Mouse (Mus musculus) v-Abl transformed pro-B cells (cell line): Measurements from ENCODE around the gene Tpm4.
"Not testable (repeated sequence)": the region's sequence is repeated elsewhere in the genome, so short reads cannot be mapped to it uniquely, and the experiment has no call there.

Experiments used
- in situ Hi-C, 2 experiments: fragments of 400-800 bp; cut with MboI; formaldehyde crosslinking; loops; one replicate each; pipeline ENCODE4 v1.15.1; 2025; ENCODE audit not compliant: unreplicated experiment in 2 of 2

The Tpm4 gene

GRCm38 (mm10) chr8:72134756-72135445 lies at the start of gene Tpm4:
Tpm4 (plus strand) TSS chr8:72134975.
- in situ Hi-C loops = loop anchor here (10.0 kb wide), 1 partner anchor 90 kb away; the partner anchor contains the start of gene Olfr372 (in 2 of the 2)

GRCm38 (mm10) chr8:72087611-72088010 lies 47.2 kb upstream of the Tpm4 start:
- in situ Hi-C loops = loop anchor here in 1 of 2 experiments (25.0 kb wide), 1 partner anchor 950 kb away; no protein-coding TSS in a partner anchor

GRCm38 (mm10) chr8:72096721-72097120 lies 38.1 kb upstream of the Tpm4 start:
- in situ Hi-C loops = loop anchor here in 1 of 2 experiments (25.0 kb wide), 1 partner anchor 959 kb away; no protein-coding TSS in a partner anchor

- in situ Hi-C loops = loop anchor here (10.0 to 25.0 kb wide), 3 partner anchors 155 to 965 kb away; no protein-coding TSS in a partner anchor
Measured at GRCm38 (mm10) chr8:72099377-72100103, 35.2 kb upstream of the Tpm4 start.

GRCm38 (mm10) chr8:72105165-72105564 lies 29.6 kb upstream of the Tpm4 start:
- in situ Hi-C loops = loop anchor here (10.0 kb wide), 2 partner anchors 160 to 970 kb away; no protein-coding TSS in a partner anchor

GRCm38 (mm10) chr8:72106740-72107139 lies 28.0 kb upstream of the Tpm4 start, which contains the start of gene Olfr374:
Olfr374 (plus strand) TSS chr8:72107040.
- in situ Hi-C loops = loop anchor here (10.0 kb wide), 2 partner anchors 162 to 972 kb away; no protein-coding TSS in a partner anchor

GRCm38 (mm10) chr8:72110876-72111275 lies 23.9 kb upstream of the Tpm4 start:
- in situ Hi-C loops = no loop called here

GRCm38 (mm10) chr8:72112486-72112885 lies 22.3 kb upstream of the Tpm4 start:
- in situ Hi-C loops = no loop called here

- in situ Hi-C loops = no loop called here
Measured at GRCm38 (mm10) chr8:72115202-72115601, 19.6 kb upstream of the Tpm4 start.

- in situ Hi-C loops = no loop called here
Measured at GRCm38 (mm10) chr8:72118616-72119015, 16.2 kb upstream of the Tpm4 start.

GRCm38 (mm10) chr8:72121486-72121885 lies 13.3 kb upstream of the Tpm4 start:
- in situ Hi-C loops = not testable (repeated sequence)

GRCm38 (mm10) chr8:72121997-72122396 lies 12.8 kb upstream of the Tpm4 start:
- in situ Hi-C loops = no loop called here

GRCm38 (mm10) chr8:72127834-72128233 lies 6.9 kb upstream of the Tpm4 start:
- in situ Hi-C loops = no loop called here

- in situ Hi-C loops = loop anchor here (10.0 kb wide), 1 partner anchor 86 kb away; the partner anchor contains the start of gene Olfr372 (in 2 of the 2)
Measured at GRCm38 (mm10) chr8:72131251-72131650, 3.5 kb upstream of the Tpm4 start.

- in situ Hi-C loops = loop anchor here (10.0 kb wide), 1 partner anchor 87 kb away; the partner anchor contains the start of gene Olfr372 (in 2 of the 2)
Measured at GRCm38 (mm10) chr8:72131901-72132300, 2.9 kb upstream of the Tpm4 start.

- in situ Hi-C loops = loop anchor here (10.0 kb wide), 1 partner anchor 88 kb away; the partner anchor contains the start of gene Olfr372 (in 2 of the 2)
Measured at GRCm38 (mm10) chr8:72132417-72132816, 2.4 kb upstream of the Tpm4 start.

- in situ Hi-C loops = loop anchor here (10.0 kb wide), 1 partner anchor 88 kb away; the partner anchor contains the start of gene Olfr372 (in 2 of the 2)
Measured at GRCm38 (mm10) chr8:72132891-72133290, 1.9 kb upstream of the Tpm4 start.

GRCm38 (mm10) chr8:72133507-72133906 lies 1.3 kb upstream of the Tpm4 start:
- in situ Hi-C loops = loop anchor here (10.0 kb wide), 1 partner anchor 89 kb away; the partner anchor contains the start of gene Olfr372 (in 2 of the 2)

- in situ Hi-C loops = loop anchor here (10.0 kb wide), 1 partner anchor 91 kb away; the partner anchor contains the start of gene Olfr372 (in 2 of the 2)
Measured at GRCm38 (mm10) chr8:72135446-72136301, 899 bp downstream of the Tpm4 start.
